10 mouse cellular contexts compared by ENCODE assay signal in the genomic region with DNA sequence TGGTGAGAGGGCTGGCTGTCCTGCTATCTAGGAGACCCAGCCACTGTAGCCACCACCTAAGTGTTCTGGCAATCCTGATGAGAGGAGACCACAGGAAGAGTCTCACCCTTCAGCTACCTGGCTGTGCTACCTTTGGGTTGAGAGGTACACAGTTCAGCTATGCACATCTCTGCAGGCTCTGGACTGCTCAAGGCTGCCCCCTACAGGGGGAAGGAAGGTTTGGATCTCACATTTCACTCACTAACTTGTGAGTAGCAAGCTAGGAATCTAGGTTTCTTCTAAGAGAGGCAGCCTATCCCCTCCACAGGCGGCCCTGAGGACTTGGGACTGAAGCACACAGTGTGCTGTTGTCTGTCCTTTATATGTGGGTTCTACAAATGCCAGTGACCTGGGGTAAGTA. TPM values are rescaled to one million over a fixed set of nuclear protein-coding genes. Genes with fewer than 3 reads are reported as not detected.
A peak's percentile ranks its signal among the peaks of the same experiment; 100 is the strongest.
DNase-seq lines count a peak whose midpoint lies in the region; ATAC-seq and TF ChIP-seq lines count a peak whose summit lies in the region.
"Had no signal": no experiment of that assay in that cellular context is flagged by ENCODE, and none has a peak within 500 bp of the region (broad histone marks: within the 10 kb centered on the region; RNA-seq: fewer than 3 reads in every experiment).

No protein-coding gene starts in this region.

- H3K27ac ChIP-seq in hindbrain, embryonic 14.5 days, result no peak overlapping the region
- H3K27ac ChIP-seq in hindbrain, embryonic 16.5 days (ENCODE audit: low read depth, low read length), result no peak overlapping the region
- H3K27ac ChIP-seq in lung, postnatal 0 days (ENCODE audit: low read length), result no peak overlapping the region

- peak; percentile 36 for DNase-seq in hindbrain, embryonic 14.5 days (ENCODE audit: low spot score)
- peak; percentile 52 to 66 for DNase-seq in adrenal gland, postnatal 36 days
- no peak for DNase-seq in lung, postnatal 0 days (ENCODE audit: low spot score)
- DNase-seq in ovary, postnatal 10 days (ENCODE audit: low spot score), result no peak
- DNase-seq in layer of hippocampus, adult 9-11 months, result no peak
- no peak for DNase-seq in right cerebral cortex, adult 18-20 months
- DNase-seq: gastrocnemius, postnatal 10 days had no signal

- H3K4me2 ChIP-seq in hindbrain, embryonic 14.5 days (replicated peaks), result no peak overlapping the region
- H3K4me2 ChIP-seq in hindbrain, embryonic 16.5 days (ENCODE audit: low read length), result no peak overlapping the region
- H3K4me2 ChIP-seq in lung, postnatal 0 days (replicated peaks; ENCODE audit: low read depth, low read length), result no peak overlapping the region

- no peak for TF ChIP-seq EP300 in lung, postnatal 0 days (IDR thresholded peaks at IDR 0.05)

- no peaks in the 10 kb centered on the region for H3K9me3 ChIP-seq in hindbrain, embryonic 14.5 days (ENCODE audit: control insufficient read depth, low read length)
- H3K9me3 ChIP-seq in hindbrain, embryonic 16.5 days (ENCODE audit: control insufficient read depth, low read length), result no peaks in the 10 kb centered on the region; the same call in 1 of the 2 replicates
- H3K9me3 ChIP-seq in E14TG2a.4 (ENCODE audit: low read length), result no peaks in the 10 kb centered on the region
- no peaks in the 10 kb centered on the region for H3K9me3 ChIP-seq in lung, postnatal 0 days (ENCODE audit: low read length)

- WGBS in hindbrain, embryonic 14.5 days, result 46% methylated on average over 1 of the region's 1 CpGs
- WGBS in hindbrain, embryonic 16.5 days, result 28% methylated on average over 1 of the region's 1 CpGs
- 23% methylated on average over 1 of the region's 1 CpGs for WGBS in lung, postnatal 0 days

- H3K9ac ChIP-seq in hindbrain, embryonic 14.5 days, result no peak overlapping the region
- no peak overlapping the region for H3K9ac ChIP-seq in hindbrain, embryonic 16.5 days (ENCODE audit: low read depth, low read length)
- no peak overlapping the region for H3K9ac ChIP-seq in lung, postnatal 0 days (replicated peaks; ENCODE audit: low read depth)

- peak; percentile 75 for TF ChIP-seq CTCF in E14TG2a.4 (conservative IDR thresholded peaks at IDR 0.05; ENCODE audit: low read length)
- peak; percentile 70 for TF ChIP-seq CTCF in lung, postnatal 0 days (IDR thresholded peaks at IDR 0.05)

- no peak overlapping the region for H3K4me3 ChIP-seq in hindbrain, embryonic 14.5 days (replicated peaks; ENCODE audit: low read length)
- H3K4me3 ChIP-seq in hindbrain, embryonic 16.5 days (ENCODE audit: low read length), result no peak overlapping the region
- H3K4me3 ChIP-seq in E14TG2a.4 (replicated peaks; ENCODE audit: low read length), result no peak overlapping the region
- no peak overlapping the region for H3K4me3 ChIP-seq in lung, postnatal 0 days (ENCODE audit: low read depth, low read length)

- H3K27me3 ChIP-seq in hindbrain, embryonic 14.5 days (ENCODE audit: control insufficient read depth, insufficient read depth, low read length), result peaks cover 21% of the 10 kb centered on the region
- H3K27me3 ChIP-seq in hindbrain, embryonic 16.5 days (replicated peaks; ENCODE audit: control insufficient read depth, insufficient read depth, low read length), result no peaks in the 10 kb centered on the region; the same call in 1 of the 2 replicates
- peaks cover 70% of the 10 kb centered on the region for H3K27me3 ChIP-seq in E14TG2a.4 (ENCODE audit: insufficient read depth, low read length)
- H3K27me3 ChIP-seq in lung, postnatal 0 days (replicated peaks; ENCODE audit: insufficient read depth, low read length), result peaks cover under 1% of the 10 kb centered on the region; the same call in 1 of the 2 replicates

- H3K4me1 ChIP-seq in hindbrain, embryonic 14.5 days (replicated peaks; ENCODE audit: control insufficient read depth, insufficient read depth, low read length), result no peaks in the 10 kb centered on the region
- H3K4me1 ChIP-seq in hindbrain, embryonic 16.5 days (ENCODE audit: control insufficient read depth, insufficient read depth, low read depth, low read length), result no peaks in the 10 kb centered on the region
- no peaks in the 10 kb centered on the region for H3K4me1 ChIP-seq in E14TG2a.4 (replicated peaks; ENCODE audit: low read depth, low read length)
- H3K4me1 ChIP-seq in lung, postnatal 0 days (ENCODE audit: insufficient read depth, low read depth, low read length), result no peaks in the 10 kb centered on the region

- H3K36me3 ChIP-seq in hindbrain, embryonic 14.5 days (replicated peaks; ENCODE audit: control insufficient read depth, insufficient read depth), result no peaks in the 10 kb centered on the region
- no peaks in the 10 kb centered on the region for H3K36me3 ChIP-seq in hindbrain, embryonic 16.5 days (ENCODE audit: control insufficient read depth, insufficient read depth, low read length)
- no peaks in the 10 kb centered on the region for H3K36me3 ChIP-seq in E14TG2a.4 (ENCODE audit: insufficient read depth, low read length)
- H3K36me3 ChIP-seq in lung, postnatal 0 days (ENCODE audit: insufficient read depth, low read length), result no peaks in the 10 kb centered on the region

- no peak for ATAC-seq in hindbrain, embryonic 14.5 days (ENCODE audit: low FRiP score)
- ATAC-seq in hindbrain, embryonic 16.5 days, result no peak
- ATAC-seq in lung, postnatal 0 days, result no peak

RNA-seq across cellular contexts. Expression of gene Barx1, which starts 16.6 kb away (rescaled TPM):
- polyA plus RNA-seq in hindbrain, embryonic 14.5 days (2014; fragmentation: Nextera tagmentation; extraction: Ambion mirVana), result not detected in 2 replicates
- polyA plus RNA-seq in hindbrain, embryonic 16.5 days (2015; fragmentation: Nextera tagmentation; extraction: Ambion mirVana), result 0.26 TPM in 1 of 2 replicates, not detected in the other
- total RNA-seq in adrenal gland, postnatal 36 days (2021), result not detected
- polyA plus RNA-seq in lung, postnatal 0 days (2015; fragmentation: Nextera tagmentation; extraction: Ambion mirVana), result not detected in 2 replicates
- total RNA-seq: gastrocnemius, postnatal 10 days; left cerebral cortex, adult 18-20 months had no signal

RNA-seq across cellular contexts. Expression of gene Ptpdc1, which starts 53.9 kb away (rescaled TPM):
- 21.6 and 21.7 TPM in 2 replicates for polyA plus RNA-seq in hindbrain, embryonic 14.5 days (2014; fragmentation: Nextera tagmentation; extraction: Ambion mirVana)
- polyA plus RNA-seq in hindbrain, embryonic 16.5 days (2015; fragmentation: Nextera tagmentation; extraction: Ambion mirVana), result 14.7 and 17.4 TPM in 2 replicates
- 1 to 10 TPM; 5.0 to 6.3 TPM for total RNA-seq in adrenal gland, postnatal 36 days (2021)
- polyA plus RNA-seq in lung, postnatal 0 days (2015; fragmentation: Nextera tagmentation; extraction: Ambion mirVana), result 6.2 and 6.3 TPM in 2 replicates

Comparison
In these comparisons a context has a peak if more than half of its experiments do, and no peak if none do; other contexts are left out.
1. DNase-seq: peak in hindbrain, embryonic 14.5 days (single experiment) and adrenal gland, postnatal 36 days (2 of 2); none in lung, postnatal 0 days (single experiment), ovary, postnatal 10 days (single experiment), layer of hippocampus, adult 9-11 months (single experiment) and right cerebral cortex, adult 18-20 months (single experiment).